Mouse (Mus musculus): Measurements from ENCODE around the gene Trem1. TPM values are rescaled to one million over a fixed set of nuclear protein-coding genes. Genes with fewer than 3 reads are reported as not detected.

The Trem1 gene
- polyA plus RNA-seq (2014; fragmentation: Nextera tagmentation; extraction: Ambion mirVana), result 0.13 and 0.20 TPM in 2 replicates

DNA sequence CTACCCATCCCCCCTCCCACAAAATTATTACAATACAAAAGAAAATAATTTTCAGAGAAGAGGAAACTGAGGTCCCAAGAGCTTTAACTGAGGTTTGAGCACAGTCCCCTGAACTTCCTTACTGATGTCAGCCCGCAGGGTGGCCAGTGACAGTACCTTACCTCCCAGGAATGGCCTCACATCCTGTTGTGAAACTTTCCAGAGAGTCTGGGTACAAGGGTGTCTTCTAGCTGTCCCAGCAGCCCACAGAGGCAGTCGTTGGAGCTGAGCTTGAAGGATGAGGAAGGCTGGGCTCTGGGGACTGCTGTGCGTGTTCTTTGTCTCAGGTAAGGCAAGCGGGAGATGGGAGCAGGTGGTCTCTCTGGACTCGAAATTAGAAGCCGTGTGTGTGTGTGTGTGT, at the start of gene Trem1:
Gene Trem1 (plus strand): TSS at position 251 of the 400 bp plus-strand sequence.
- Histone ChIP-seq H3K27me3 (ENCODE audit: control insufficient read depth, insufficient read depth, low read length) (no peaks in the 10 kb centered on the region), H3K36me3 (ENCODE audit: control insufficient read depth, insufficient read depth, low read length) (no peaks in the 10 kb centered on the region), H3K4me1 (ENCODE audit: control insufficient read depth, insufficient read depth, low read length) (no peaks in the 10 kb centered on the region), H3K9me3 (replicated peaks; ENCODE audit: control insufficient read depth, low read length) (no peaks in the 10 kb centered on the region), H3K4me2 (no peak within 1 kb of the TSS), H3K4me3 (ENCODE audit: low read depth, low read length) (no peak within 1 kb of the TSS), H3K27ac (ENCODE audit: low read depth, low read length) (no peak within 1 kb of the TSS), H3K9ac (ENCODE audit: low read depth, low read length) (no peak within 1 kb of the TSS)
- no peak for ATAC-seq (replicated peaks; ENCODE audit: insufficient number of reproducible peaks, low FRiP score, low TSS enrichment)
- WGBS (ENCODE audit: insufficient replicate concordance), result 72% methylated on average over 6 of the region's 6 CpGs

DNA sequence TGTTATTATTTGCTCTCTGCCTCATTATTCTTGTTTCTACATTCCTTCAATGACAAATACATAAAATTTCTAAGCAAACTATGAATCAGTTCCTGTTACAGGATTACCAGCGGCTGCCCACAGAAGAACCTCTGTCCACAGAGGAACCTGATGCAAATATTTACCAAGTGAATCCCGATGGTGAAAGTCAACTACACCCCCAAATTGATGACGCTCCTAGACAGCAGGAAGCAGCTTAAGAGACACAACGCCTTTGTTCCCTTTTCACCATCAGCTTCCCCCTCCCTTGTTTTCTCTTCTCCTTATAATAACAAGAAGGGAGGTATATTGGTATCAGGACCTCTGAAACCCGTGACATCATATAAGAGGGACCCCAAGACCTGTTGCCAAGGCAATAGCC, 47.3 kb upstream of the Trem1 start:
- WGBS (ENCODE audit: insufficient replicate concordance), result 68% methylated on average over 5 of the region's 5 CpGs
- no peaks in the 10 kb centered on the region for H3K36me3 ChIP-seq (ENCODE audit: control insufficient read depth, insufficient read depth, low read length)
- ATAC-seq (replicated peaks; ENCODE audit: insufficient number of reproducible peaks, low FRiP score, low TSS enrichment), result no peak
- no peaks in the 10 kb centered on the region for H3K9me3 ChIP-seq (replicated peaks; ENCODE audit: control insufficient read depth, low read length)
- H3K9ac ChIP-seq (ENCODE audit: low read depth, low read length), result no peak overlapping the region
- H3K4me3 ChIP-seq (ENCODE audit: low read depth, low read length), result no peak overlapping the region
- H3K27ac ChIP-seq (ENCODE audit: low read depth, low read length), result no peak overlapping the region
- H3K4me1 ChIP-seq (ENCODE audit: control insufficient read depth, insufficient read depth, low read length), result no peaks in the 10 kb centered on the region
- no peak overlapping the region for H3K4me2 ChIP-seq
- no peaks in the 10 kb centered on the region for H3K27me3 ChIP-seq (ENCODE audit: control insufficient read depth, insufficient read depth, low read length)

DNA sequence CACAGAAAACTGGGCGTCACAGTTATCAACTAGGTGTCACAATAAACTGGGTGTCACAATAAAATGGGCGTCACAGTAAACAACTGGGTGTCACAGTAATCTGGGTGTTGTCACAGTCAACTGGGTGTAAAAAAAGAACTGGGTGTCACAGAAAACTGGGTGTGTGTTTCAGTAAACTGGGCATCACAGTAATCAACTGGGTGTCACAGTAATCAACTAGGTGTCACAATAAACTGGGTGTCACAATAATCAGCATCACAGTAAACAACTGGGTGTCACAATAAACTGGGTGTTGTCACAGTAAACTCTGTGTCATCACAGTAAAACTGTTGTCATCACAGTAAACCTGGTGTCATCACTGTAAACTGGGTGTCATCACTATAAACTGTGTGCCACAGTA, 40.2 kb upstream of the Trem1 start:
- Histone ChIP-seq H3K9me3 (replicated peaks; ENCODE audit: control insufficient read depth, low read length) (no peaks in the 10 kb centered on the region), H3K27ac (ENCODE audit: low read depth, low read length) (no peak overlapping the region), H3K4me2 (no peak overlapping the region), H3K36me3 (ENCODE audit: control insufficient read depth, insufficient read depth, low read length) (no peaks in the 10 kb centered on the region), H3K4me3 (ENCODE audit: low read depth, low read length) (no peak overlapping the region), H3K4me1 (ENCODE audit: control insufficient read depth, insufficient read depth, low read length) (no peaks in the 10 kb centered on the region), H3K27me3 (ENCODE audit: control insufficient read depth, insufficient read depth, low read length) (no peaks in the 10 kb centered on the region), H3K9ac (ENCODE audit: low read depth, low read length) (no peak overlapping the region)
- ATAC-seq (replicated peaks; ENCODE audit: insufficient number of reproducible peaks, low FRiP score, low TSS enrichment), result no peak
- 66% methylated on average over 2 of the region's 2 CpGs for WGBS (ENCODE audit: insufficient replicate concordance)

DNA sequence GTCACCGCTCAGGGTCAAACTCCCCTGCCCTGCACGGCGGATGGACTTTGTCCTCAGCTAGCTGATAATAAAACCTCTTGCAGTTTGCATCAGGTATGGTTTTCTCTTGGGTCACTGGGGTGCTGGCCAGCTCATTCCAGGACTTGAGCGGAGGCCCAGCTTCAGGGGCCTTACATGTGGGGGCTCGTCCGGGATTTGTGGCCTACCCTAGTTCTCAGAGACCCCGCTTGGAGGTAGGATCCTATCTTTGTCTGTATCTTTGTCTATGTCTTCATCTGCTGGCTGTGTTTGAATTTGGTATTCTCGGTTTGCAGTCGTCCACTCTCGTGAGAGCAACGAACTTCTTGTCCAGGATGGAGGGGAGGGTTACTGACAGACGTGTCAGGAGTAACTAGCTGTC, 29.5 kb upstream of the Trem1 start:
- H3K27ac ChIP-seq (ENCODE audit: low read depth, low read length), result no peak overlapping the region
- peaks cover 2% of the 10 kb centered on the region; the same call in 1 of the 2 replicates for H3K9me3 ChIP-seq (replicated peaks; ENCODE audit: control insufficient read depth, low read length)
- ATAC-seq (replicated peaks; ENCODE audit: insufficient number of reproducible peaks, low FRiP score, low TSS enrichment), result no peak
- no peaks in the 10 kb centered on the region for H3K36me3 ChIP-seq (ENCODE audit: control insufficient read depth, insufficient read depth, low read length)
- H3K27me3 ChIP-seq (ENCODE audit: control insufficient read depth, insufficient read depth, low read length), result no peaks in the 10 kb centered on the region
- H3K4me1 ChIP-seq (ENCODE audit: control insufficient read depth, insufficient read depth, low read length), result no peaks in the 10 kb centered on the region
- no peak overlapping the region for H3K4me2 ChIP-seq
- H3K4me3 ChIP-seq (ENCODE audit: low read depth, low read length), result no peak overlapping the region
- WGBS (ENCODE audit: insufficient replicate concordance), result 88% methylated on average over 12 of the region's 12 CpGs
- H3K9ac ChIP-seq (ENCODE audit: low read depth, low read length), result no peak overlapping the region

DNA sequence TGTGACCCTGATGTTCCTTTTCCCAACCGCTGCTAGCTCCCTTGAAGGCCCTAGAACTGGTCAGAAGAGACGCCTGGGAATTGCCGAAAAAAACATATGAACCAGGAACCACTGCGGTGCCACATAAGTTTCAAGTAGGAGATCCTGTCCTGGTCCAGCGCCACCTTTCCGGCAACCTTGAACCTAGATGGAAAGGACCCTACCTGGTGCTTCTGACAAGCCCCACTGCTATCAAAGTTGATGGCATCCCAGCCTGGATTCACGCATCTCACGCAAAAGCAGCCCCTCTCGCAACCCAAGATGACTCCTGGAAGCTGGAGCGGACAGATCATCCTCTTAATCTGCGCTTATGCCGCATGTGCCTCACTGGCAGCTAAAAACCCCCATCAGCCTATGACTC, 20.0 kb upstream of the Trem1 start:
- H3K27me3 ChIP-seq (ENCODE audit: control insufficient read depth, insufficient read depth, low read length), result no peaks in the 10 kb centered on the region
- H3K4me2 ChIP-seq, result no peak overlapping the region
- H3K36me3 ChIP-seq (ENCODE audit: control insufficient read depth, insufficient read depth, low read length), result no peaks in the 10 kb centered on the region
- H3K4me3 ChIP-seq (ENCODE audit: low read depth, low read length), result no peak overlapping the region
- 89% methylated on average over 12 of the region's 12 CpGs for WGBS (ENCODE audit: insufficient replicate concordance)
- no peak overlapping the region for H3K27ac ChIP-seq (ENCODE audit: low read depth, low read length)
- ATAC-seq (replicated peaks; ENCODE audit: insufficient number of reproducible peaks, low FRiP score, low TSS enrichment), result no peak
- H3K4me1 ChIP-seq (ENCODE audit: control insufficient read depth, insufficient read depth, low read length), result no peaks in the 10 kb centered on the region
- H3K9ac ChIP-seq (ENCODE audit: low read depth, low read length), result no peak overlapping the region
- H3K9me3 ChIP-seq (replicated peaks; ENCODE audit: control insufficient read depth, low read length), result no peaks in the 10 kb centered on the region

DNA sequence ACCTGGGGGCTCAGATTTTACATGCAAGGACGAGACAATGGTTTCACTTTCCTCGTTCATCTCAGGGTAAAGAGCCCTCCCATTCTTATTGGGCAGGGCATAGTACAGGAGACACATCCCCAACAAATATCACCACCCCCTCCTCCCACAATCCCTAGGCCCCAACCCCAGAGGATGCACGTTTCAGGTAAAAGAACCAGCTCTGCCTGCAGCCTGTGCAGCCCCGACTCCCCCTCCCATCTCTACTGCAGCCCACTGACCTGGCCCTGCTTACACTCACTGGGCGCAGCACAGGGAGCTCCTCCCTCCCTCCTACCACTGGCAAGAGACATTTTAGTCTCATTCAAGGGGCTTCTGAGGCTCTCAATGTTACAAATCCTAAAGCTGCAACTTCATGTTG, 19.1 kb upstream of the Trem1 start:
- Histone ChIP-seq H3K4me3 (ENCODE audit: low read depth, low read length) (no peak overlapping the region), H3K4me2 (no peak overlapping the region)
- WGBS (ENCODE audit: insufficient replicate concordance), result 67% methylated on average over 5 of the region's 5 CpGs

DNA sequence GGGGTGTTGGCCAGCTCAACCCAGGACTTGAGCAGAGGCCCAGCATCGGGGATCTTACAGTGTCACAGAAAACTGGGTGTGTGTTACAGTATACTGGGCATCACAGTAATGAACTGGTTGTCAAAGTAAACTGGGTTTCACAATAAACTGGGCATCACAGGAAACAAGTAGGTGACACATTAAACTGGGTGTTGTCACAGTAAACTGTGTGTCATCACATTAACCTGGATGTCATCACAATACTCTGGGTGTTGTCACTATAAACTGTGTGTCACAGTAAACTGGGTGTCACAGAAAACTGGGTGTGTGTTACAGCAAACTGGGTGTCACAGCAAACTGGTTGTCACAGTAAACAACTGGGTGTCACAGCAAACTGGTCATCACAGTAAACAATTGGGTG, 17.1 kb upstream of the Trem1 start:
- Histone ChIP-seq H3K9ac (ENCODE audit: low read depth, low read length) (no peak overlapping the region), H3K4me2 (no peak overlapping the region), H3K4me1 (ENCODE audit: control insufficient read depth, insufficient read depth, low read length) (no peaks in the 10 kb centered on the region), H3K27me3 (ENCODE audit: control insufficient read depth, insufficient read depth, low read length) (no peaks in the 10 kb centered on the region), H3K27ac (ENCODE audit: low read depth, low read length) (no peak overlapping the region), H3K9me3 (replicated peaks; ENCODE audit: control insufficient read depth, low read length) (no peaks in the 10 kb centered on the region), H3K4me3 (ENCODE audit: low read depth, low read length) (no peak overlapping the region), H3K36me3 (ENCODE audit: control insufficient read depth, insufficient read depth, low read length) (no peaks in the 10 kb centered on the region)
- WGBS (ENCODE audit: insufficient replicate concordance), result 91% methylated on average over 1 of the region's 1 CpGs
- ATAC-seq (replicated peaks; ENCODE audit: insufficient number of reproducible peaks, low FRiP score, low TSS enrichment), result no peak

More for the DNA sequence above, 19.1 kb upstream of the Trem1 start:
- H3K36me3 ChIP-seq (ENCODE audit: control insufficient read depth, insufficient read depth, low read length), result no peaks in the 10 kb centered on the region
- H3K4me1 ChIP-seq (ENCODE audit: control insufficient read depth, insufficient read depth, low read length), result no peaks in the 10 kb centered on the region
- no peak for ATAC-seq (replicated peaks; ENCODE audit: insufficient number of reproducible peaks, low FRiP score, low TSS enrichment)
- H3K27me3 ChIP-seq (ENCODE audit: control insufficient read depth, insufficient read depth, low read length), result no peaks in the 10 kb centered on the region
- no peaks in the 10 kb centered on the region for H3K9me3 ChIP-seq (replicated peaks; ENCODE audit: control insufficient read depth, low read length)
- no peak overlapping the region for H3K27ac ChIP-seq (ENCODE audit: low read depth, low read length)
- H3K9ac ChIP-seq (ENCODE audit: low read depth, low read length), result no peak overlapping the region

DNA sequence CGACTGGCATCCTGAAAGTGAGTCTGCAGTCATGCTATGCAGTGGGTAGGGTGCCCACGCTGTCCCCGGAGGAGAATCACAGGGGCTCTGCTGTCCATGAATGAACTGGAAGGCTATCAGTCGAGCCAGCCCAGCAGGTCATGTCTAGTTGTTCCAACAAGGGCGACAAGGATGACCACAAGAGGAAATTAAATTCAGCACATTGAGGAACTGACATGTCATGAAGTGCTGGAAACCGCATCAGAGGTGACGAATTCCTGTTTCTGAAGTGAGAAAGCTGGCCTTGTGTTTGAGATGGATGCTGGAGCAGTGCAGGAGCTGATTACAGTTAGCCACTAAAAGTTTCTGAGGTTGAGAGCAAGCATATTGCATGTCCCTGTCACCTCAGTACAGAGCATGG, 1.9 kb upstream of the Trem1 start:
- no peak for ATAC-seq (replicated peaks; ENCODE audit: insufficient number of reproducible peaks, low FRiP score, low TSS enrichment)
- 80% methylated on average over 7 of the region's 7 CpGs for WGBS (ENCODE audit: insufficient replicate concordance)
- Histone ChIP-seq H3K4me3 (ENCODE audit: low read depth, low read length) (no peak overlapping the region), H3K4me1 (ENCODE audit: control insufficient read depth, insufficient read depth, low read length) (no peaks in the 10 kb centered on the region), H3K36me3 (ENCODE audit: control insufficient read depth, insufficient read depth, low read length) (no peaks in the 10 kb centered on the region), H3K27me3 (ENCODE audit: control insufficient read depth, insufficient read depth, low read length) (no peaks in the 10 kb centered on the region), H3K9me3 (replicated peaks; ENCODE audit: control insufficient read depth, low read length) (no peaks in the 10 kb centered on the region), H3K4me2 (no peak overlapping the region), H3K27ac (ENCODE audit: low read depth, low read length) (no peak overlapping the region), H3K9ac (ENCODE audit: low read depth, low read length) (no peak overlapping the region)

DNA sequence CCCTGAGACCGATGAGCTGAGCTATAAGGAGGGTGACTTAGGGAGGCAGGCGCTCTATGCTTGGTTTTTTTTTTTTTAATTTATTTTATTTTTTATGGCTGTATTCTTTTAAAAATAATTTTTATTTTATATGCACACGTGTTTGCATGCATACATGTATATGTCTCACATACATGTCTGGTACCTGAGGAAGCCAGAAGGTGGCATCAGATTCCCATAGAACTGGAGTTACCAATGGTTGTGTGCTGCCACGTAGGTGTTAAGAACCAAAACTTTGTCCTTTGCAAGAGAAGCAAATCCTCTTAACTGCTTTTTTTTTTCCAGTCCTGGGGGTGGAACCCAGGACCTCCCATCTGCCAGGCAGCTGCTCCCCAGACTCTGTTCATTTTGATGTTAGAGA, 1.2 kb downstream of the Trem1 start:
- no peaks in the 10 kb centered on the region for H3K36me3 ChIP-seq (ENCODE audit: control insufficient read depth, insufficient read depth, low read length)
- H3K4me1 ChIP-seq (ENCODE audit: control insufficient read depth, insufficient read depth, low read length), result no peaks in the 10 kb centered on the region
- no peaks in the 10 kb centered on the region for H3K27me3 ChIP-seq (ENCODE audit: control insufficient read depth, insufficient read depth, low read length)
- H3K4me2 ChIP-seq, result no peak overlapping the region
- WGBS (ENCODE audit: insufficient replicate concordance), result 82% methylated on average over 4 of the region's 4 CpGs
- no peak overlapping the region for H3K9ac ChIP-seq (ENCODE audit: low read depth, low read length)
- H3K27ac ChIP-seq (ENCODE audit: low read depth, low read length), result no peak overlapping the region
- H3K4me3 ChIP-seq (ENCODE audit: low read depth, low read length), result no peak overlapping the region
- no peak for ATAC-seq (replicated peaks; ENCODE audit: insufficient number of reproducible peaks, low FRiP score, low TSS enrichment)
- no peaks in the 10 kb centered on the region for H3K9me3 ChIP-seq (replicated peaks; ENCODE audit: control insufficient read depth, low read length)
